Mouse (Mus musculus) subcutaneous adipose tissue, adult 2 months (tissue): ENCODE measurements around the gene Olfr724. TPM values are rescaled to one million over a fixed set of nuclear protein-coding genes. Genes with fewer than 3 reads are reported as not detected.

Experiments
- polyA plus RNA-seq: library from polyadenylated mRNA; depleted of rRNA; stranded (reverse); fragments of >200 nt; gene quantifications from 2 replicates; pipeline ENCODE4 v1.2.3, GENCODE M21; 2012; ENCODE audit warnings: low replicate concordance; rRNA removed

The Olfr724 gene
- not detected in 2 replicates for polyA plus RNA-seq

GRCm38 (mm10) chr14:49963174-49963573, at the start of gene Olfr724:
Gene Olfr724, minus strand, starts transcription at chr14:49963274.

GRCm38 (mm10) chr14:49931687-49932086, 31.4 kb downstream of the Olfr724 start, which contains the start of gene Olfr723:
Gene Olfr723, minus strand, starts transcription at chr14:49931787.

Other genes starting within 250 kb of the Olfr724 start
- 2.2 and 4.3 TPM in 2 replicates for gene Armh4, start 179.9 kb downstream of the Olfr724 start, polyA plus RNA-seq
- gene Olfr722, start 61.3 kb downstream of the Olfr724 start, polyA plus RNA-seq = not detected in 2 replicates
- gene Olfr723, start 31.5 kb downstream of the Olfr724 start, polyA plus RNA-seq = not detected in 2 replicates
- not detected in 2 replicates for gene Olfr725, start 77.1 kb upstream of the Olfr724 start, polyA plus RNA-seq
- not detected in 2 replicates for gene Olfr726, start 127.7 kb upstream of the Olfr724 start, polyA plus RNA-seq
- not detected in 2 replicates for gene Olfr727, start 159.9 kb upstream of the Olfr724 start, polyA plus RNA-seq
- not detected in 2 replicates for gene Olfr728, start 179.4 kb upstream of the Olfr724 start, polyA plus RNA-seq
- gene Olfr729, start 189.6 kb upstream of the Olfr724 start, polyA plus RNA-seq = not detected in 2 replicates
- 0.04 TPM in 1 of 2 replicates, not detected in the other for gene Olfr730, start 224.9 kb upstream of the Olfr724 start, polyA plus RNA-seq